Mouse (Mus musculus) forebrain, embryonic 11.5 days (tissue): ENCODE results near the gene Nol4l. TPM values are rescaled to one million over a fixed set of nuclear protein-coding genes. Genes with fewer than 3 reads are reported as not detected.

Experiments
- ATAC-seq: fragments of 200-750 bp; cut with Nextera tagmentation; replicated peaks from 2 replicates; pipeline ENCODE4 v1.8.0; 2017; ENCODE audit warnings: moderate TSS enrichment; ENCODE audit not compliant: low FRiP score
- DNase-seq: peaks from one replicate; pipeline ENCODE4 v3.0.0-alpha.2; 2017; ENCODE audit warnings: low spot score
- H3K27ac ChIP-seq: fragments of 300-500 bp; sonication (generic); 2 replicates; pipeline ENCODE4 v1.5.1; 2014; ENCODE audit warnings: low read depth, low read length
- H3K27me3 ChIP-seq: fragments of 300-500 bp; sonication (generic); 2 replicates; pipeline ENCODE4 v1.6.1; 2014; ENCODE audit warnings: mild to moderate bottlenecking, low read length, mixed read lengths; ENCODE audit not compliant: control insufficient read depth, insufficient read depth
- H3K36me3 ChIP-seq: fragments of 300-500 bp; sonication (generic); 2 replicates; pipeline ENCODE4 v1.6.1; 2014; ENCODE audit warnings: mild to moderate bottlenecking, low read length, moderate library complexity, mixed read lengths; ENCODE audit not compliant: control insufficient read depth, insufficient read depth
- H3K4me1 ChIP-seq: fragments of 300-500 bp; sonication (generic); replicated peaks from 2 replicates; pipeline ENCODE4 v1.6.1; 2014; ENCODE audit warnings: low read length, mixed read lengths; ENCODE audit not compliant: control insufficient read depth, insufficient read depth
- H3K4me2 ChIP-seq: fragments of 300-500 bp; sonication (generic); 2 replicates; pipeline ENCODE4 v1.6.1; 2014; ENCODE audit warnings: low read depth, mild to moderate bottlenecking, low read length, moderate library complexity, mixed read lengths; ENCODE audit not compliant: severe bottlenecking
- H3K4me3 ChIP-seq: fragments of 300-500 bp; sonication (generic); 2 replicates; pipeline ENCODE4 v1.5.1; 2014; ENCODE audit warnings: low read depth, low read length
- H3K9ac ChIP-seq: fragments of 300-500 bp; sonication (generic); 2 replicates; pipeline ENCODE4 v1.6.1; 2014; ENCODE audit warnings: low read length
- H3K9me3 ChIP-seq: fragments of 300-500 bp; sonication (generic); 2 replicates; pipeline ENCODE4 v1.6.1; 2016; ENCODE audit warnings: low read length, mixed read lengths; ENCODE audit not compliant: control insufficient read depth
- WGBS: fragments of 180-500 bp; shearing (Covaris S2); extraction: QIAGEN DNeasy Blood & Tissue Kit; methylation state at CpG from one replicate; pipeline ENCODE4 v1.1.7; 2014; 5-methylcytosine and 5-hydroxymethylcytosine counted together
- polyA plus RNA-seq: library from polyadenylated mRNA; unstranded; fragments of >200 nt; fragmentation: Nextera tagmentation; extraction: Ambion mirVana; gene quantifications from 2 replicates; pipeline ENCODE4 v1.2.1, GENCODE M21; 2014

The Nol4l gene
- polyA plus RNA-seq, 1 experiment from 2014 or later = 25.6 TPM

GRCm38 (mm10) chr2:153547633-153548032 lies 17.9 kb upstream of the Nol4l start:
- DNase-seq (no peak), ATAC-seq (no peak)
- H3K4me2 ChIP-seq = no peak overlapping the region
- H3K4me1 ChIP-seq = peaks cover 8% of the 10 kb centered on the region
- no peaks in the 10 kb centered on the region for H3K27me3 ChIP-seq
- H3K36me3 ChIP-seq = no peaks in the 10 kb centered on the region
- H3K27ac ChIP-seq = no peak overlapping the region
- no peaks in the 10 kb centered on the region for H3K9me3 ChIP-seq
- no peak overlapping the region for H3K9ac ChIP-seq
- no peak overlapping the region for H3K4me3 ChIP-seq
- 83% methylated on average over 3 of the region's 3 CpGs for WGBS

DNA sequence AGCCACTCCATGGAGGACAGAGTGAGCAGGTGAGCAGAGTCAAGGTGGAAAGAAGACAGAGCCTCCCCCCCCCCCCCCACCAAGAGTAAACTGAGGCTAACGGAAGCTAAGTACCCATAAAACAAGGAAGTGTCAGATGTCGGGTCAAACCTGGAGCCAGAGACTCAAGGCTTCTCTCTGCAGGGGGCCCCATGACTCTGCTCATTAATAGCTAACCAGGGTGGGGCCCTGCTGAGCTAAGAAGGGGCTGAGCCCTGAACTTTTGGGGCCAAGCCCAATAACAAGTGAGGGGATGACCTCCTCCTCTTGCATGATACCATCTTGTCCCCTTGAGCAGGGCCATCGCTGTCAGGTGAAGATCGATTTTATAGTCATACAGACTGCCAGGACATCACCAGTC lies 17.2 kb upstream of the Nol4l start:
- no peak for ATAC-seq
- 67% methylated on average over 4 of the region's 4 CpGs for WGBS
- no peaks in the 10 kb centered on the region for H3K9me3 ChIP-seq
- DNase-seq = no peak
- H3K4me2 ChIP-seq = no peak overlapping the region
- no peaks in the 10 kb centered on the region for H3K36me3 ChIP-seq
- H3K27ac ChIP-seq = no peak overlapping the region
- H3K9ac ChIP-seq = no peak overlapping the region
- H3K4me3 ChIP-seq = no peak overlapping the region
- H3K27me3 ChIP-seq = no peaks in the 10 kb centered on the region
- peaks cover 8% of the 10 kb centered on the region for H3K4me1 ChIP-seq

GRCm38 (mm10) chr2:153546471-153546870 lies 16.7 kb upstream of the Nol4l start:
- WGBS = 41% methylated on average over 5 of the region's 5 CpGs
- Histone ChIP-seq H3K36me3 (no peaks in the 10 kb centered on the region), H3K9ac (no peak overlapping the region), H3K4me3 (no peak overlapping the region), H3K4me1 (peaks cover 8% of the 10 kb centered on the region), H3K27me3 (no peaks in the 10 kb centered on the region), H3K9me3 (no peaks in the 10 kb centered on the region), H3K4me2 (no peak overlapping the region), H3K27ac (no peak overlapping the region)
- DNase-seq = no peak
- ATAC-seq = no peak

GRCm38 (mm10) chr2:153544771-153545170 lies 15.0 kb upstream of the Nol4l start:
- Histone ChIP-seq H3K27me3 (no peaks in the 10 kb centered on the region), H3K9ac (no peak overlapping the region), H3K9me3 (no peaks in the 10 kb centered on the region), H3K4me2 (no peak overlapping the region), H3K4me1 (peaks cover 8% of the 10 kb centered on the region), H3K36me3 (no peaks in the 10 kb centered on the region), H3K27ac (no peak overlapping the region), H3K4me3 (no peak overlapping the region)
- no peak for DNase-seq
- ATAC-seq = no peak
- 78% methylated on average over 4 of the region's 4 CpGs for WGBS

DNA sequence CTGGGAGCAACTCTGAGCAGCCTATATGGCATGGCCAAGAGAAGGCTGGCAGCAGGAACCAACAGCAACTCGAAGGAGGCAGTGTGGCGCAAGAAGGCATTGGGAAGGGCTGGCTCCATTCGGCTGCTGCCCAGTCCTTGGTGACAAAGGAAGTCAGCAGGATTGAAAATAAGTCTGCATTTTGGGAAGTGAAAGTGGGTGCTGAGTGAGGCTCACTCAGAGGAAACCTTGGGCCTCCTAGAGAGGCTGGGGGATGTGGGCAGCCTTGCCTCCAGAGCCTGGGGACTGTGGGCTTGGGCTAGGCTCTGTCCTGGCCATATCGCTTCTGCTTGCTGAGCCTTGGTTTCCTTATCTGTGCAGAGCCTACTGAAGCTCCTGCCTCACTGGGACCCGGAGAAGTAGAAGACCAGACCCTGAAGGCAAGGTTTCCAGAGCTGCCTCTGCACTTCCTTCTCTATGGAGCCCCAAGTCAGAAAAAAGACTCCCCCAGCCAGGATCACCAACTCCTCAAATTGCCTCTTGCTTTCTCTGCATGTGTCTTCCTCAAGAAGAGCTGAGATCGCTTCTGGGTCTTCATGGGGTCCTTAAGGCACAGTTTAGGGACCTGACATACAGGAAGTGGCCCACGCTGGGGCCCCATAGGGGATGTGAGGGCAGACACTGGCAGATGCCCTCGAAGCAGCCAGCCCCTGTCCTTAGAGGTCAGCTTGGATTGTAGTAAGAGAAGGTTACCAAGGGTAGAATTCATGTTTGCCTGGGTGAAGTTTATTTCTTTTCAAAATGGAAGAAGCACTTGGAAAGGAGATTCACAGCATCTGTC lies 14.3 kb upstream of the Nol4l start:
- WGBS = 90% methylated on average over 8 of the region's 8 CpGs
- ATAC-seq (no peak), DNase-seq (no peak)
- Histone ChIP-seq H3K4me2 (no peak overlapping the region), H3K27ac (no peak overlapping the region), H3K9me3 (no peaks in the 10 kb centered on the region), H3K27me3 (no peaks in the 10 kb centered on the region), H3K4me1 (peaks cover 8% of the 10 kb centered on the region), H3K9ac (no peak overlapping the region), H3K36me3 (no peaks in the 10 kb centered on the region), H3K4me3 (no peak overlapping the region)

DNA sequence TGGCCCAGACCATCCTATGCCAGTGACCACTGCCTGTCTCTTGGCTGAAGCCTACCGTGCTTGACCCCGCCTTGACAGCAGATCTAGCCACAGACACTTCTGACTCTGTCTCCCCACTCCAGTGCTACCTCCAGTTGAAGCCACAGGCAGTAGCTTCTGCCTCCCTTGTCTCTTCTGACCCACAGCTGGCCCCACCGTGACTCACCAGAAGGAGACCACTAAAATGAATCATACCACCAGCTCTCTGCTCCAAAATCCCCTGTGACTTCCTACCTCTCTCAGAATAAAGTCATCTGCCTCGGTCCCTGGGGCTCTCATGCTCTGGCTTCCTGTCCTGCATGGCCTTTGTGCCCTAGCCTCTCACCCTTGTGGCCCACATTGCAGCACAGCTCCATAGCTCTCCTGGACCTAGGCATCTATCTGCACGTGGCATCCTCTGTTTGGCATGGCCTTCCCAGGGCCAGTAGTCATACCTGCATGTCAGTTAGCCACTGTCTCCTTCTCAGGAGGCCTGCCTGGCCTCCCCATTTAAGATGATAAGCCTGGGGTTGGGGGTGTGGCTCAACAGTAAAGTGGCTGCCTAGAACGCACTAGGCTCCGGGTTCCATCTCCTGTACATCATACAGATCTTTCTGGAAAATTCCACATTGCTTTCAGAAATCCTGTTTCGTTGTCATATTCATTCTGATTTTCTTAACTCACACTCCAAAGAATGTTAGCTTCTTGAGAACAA lies 13.3 kb upstream of the Nol4l start:
- H3K36me3 ChIP-seq = no peaks in the 10 kb centered on the region
- no peaks in the 10 kb centered on the region for H3K9me3 ChIP-seq
- ATAC-seq (no peak), DNase-seq (no peak)
- no peaks in the 10 kb centered on the region for H3K27me3 ChIP-seq
- no peak overlapping the region for H3K9ac ChIP-seq
- no peak overlapping the region for H3K4me2 ChIP-seq
- no peak overlapping the region for H3K27ac ChIP-seq
- H3K4me1 ChIP-seq = no peaks in the 10 kb centered on the region; the same call in 1 of the 2 replicates
- no peak overlapping the region for H3K4me3 ChIP-seq
- WGBS = 87% methylated on average over 8 of the region's 8 CpGs

GRCm38 (mm10) chr2:153538898-153539297 lies 9.1 kb upstream of the Nol4l start:
- DNase-seq = no peak
- H3K9ac ChIP-seq = no peak overlapping the region
- H3K9me3 ChIP-seq = no peaks in the 10 kb centered on the region
- no peak overlapping the region for H3K27ac ChIP-seq
- H3K4me3 ChIP-seq = no peak overlapping the region
- 88% methylated on average over 3 of the region's 3 CpGs for WGBS
- no peak for ATAC-seq
- H3K36me3 ChIP-seq = no peaks in the 10 kb centered on the region
- H3K4me1 ChIP-seq = no peaks in the 10 kb centered on the region
- H3K27me3 ChIP-seq = no peaks in the 10 kb centered on the region
- H3K4me2 ChIP-seq = no peak overlapping the region

DNA sequence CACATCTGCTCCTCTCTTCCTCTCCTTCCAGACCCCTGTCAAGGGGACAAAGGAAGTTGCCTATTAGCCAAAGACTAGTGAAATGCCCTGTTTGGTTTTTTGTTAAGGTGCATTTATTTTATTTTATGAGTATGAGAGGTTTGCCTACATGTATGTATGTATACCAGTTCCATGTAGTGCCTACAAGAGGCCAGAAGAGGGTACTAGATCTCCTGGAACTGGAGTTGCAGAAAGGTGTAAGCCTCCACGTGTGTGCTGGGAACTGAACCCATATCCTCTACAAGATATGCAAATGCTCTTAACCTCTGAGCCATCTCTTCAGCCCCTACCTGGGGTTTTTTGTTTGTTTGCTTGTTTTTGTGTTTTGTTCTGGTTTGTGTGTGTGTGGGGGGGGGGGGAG lies 4.2 kb upstream of the Nol4l start:
- 71% methylated on average over 1 of the region's 1 CpGs for WGBS

More for the DNA sequence above, 4.2 kb upstream of the Nol4l start:
- ATAC-seq (no peak), DNase-seq (no peak)
- H3K4me2 ChIP-seq = no peak overlapping the region
- H3K27ac ChIP-seq = no peak overlapping the region
- no peaks in the 10 kb centered on the region for H3K9me3 ChIP-seq
- peaks cover 10% of the 10 kb centered on the region for H3K27me3 ChIP-seq
- no peak overlapping the region for H3K4me3 ChIP-seq
- no peaks in the 10 kb centered on the region for H3K36me3 ChIP-seq
- H3K4me1 ChIP-seq = peaks cover 4% of the 10 kb centered on the region
- no peak overlapping the region for H3K9ac ChIP-seq
